Mouse (Mus musculus): ENCODE results near the gene Comp. TPM values are rescaled to one million over a fixed set of nuclear protein-coding genes. Genes with fewer than 3 reads are reported as not detected.

The Comp gene
- total RNA-seq, 2 experiments from 2014 or later = 0.32 to 0.91 TPM

Other genes starting within 250 kb of the Comp start
- 10 to 100 TPM; 25.4 to 30.5 TPM for gene Nr2c2ap, start 242.2 kb upstream of the Comp start, total RNA-seq (2021)
- 10 to 100 TPM; 14.0 to 15.3 TPM for gene Rfxank, start 234.4 kb upstream of the Comp start, total RNA-seq (2021)
- 10 to 100 TPM; 43.9 to 50.8 TPM for gene Borcs8, start 234.1 kb upstream of the Comp start, total RNA-seq (2021)
- gene Mef2b, start 233.8 kb upstream of the Comp start, total RNA-seq (2021) = under 1 TPM; 0.27 to 0.38 TPM
- gene Tmem161a, start 201.2 kb upstream of the Comp start, total RNA-seq (2021) = 10 to 100 TPM; 43.5 to 57.1 TPM
- gene Slc25a42, start 161.3 kb upstream of the Comp start, total RNA-seq (2021) = 10 to 100 TPM; 44.8 to 49.7 TPM
- gene Sugp2, start 139.3 kb upstream of the Comp start, total RNA-seq (2021) = 100 to 1,000 TPM; 118 to 126 TPM
- gene Armc6, start 139.1 kb upstream of the Comp start, total RNA-seq (2021) = 10 to 100 TPM; 47.0 to 50.5 TPM
- 10 to 100 TPM; 77.3 to 86.6 TPM for gene Homer3, start 90.7 kb upstream of the Comp start, total RNA-seq (2021)
- gene Ddx49, start 71.1 kb upstream of the Comp start, total RNA-seq (2021) = 10 to 100 TPM; 39.7 to 40.2 TPM
- gene Cope, start 71.0 kb upstream of the Comp start, total RNA-seq (2021) = 100 to 1,000 TPM; 129 to 133 TPM
- 100 to 1,000 TPM; 116 to 127 TPM for gene Cers1, start 57.8 kb upstream of the Comp start, total RNA-seq (2021)
- gene Gdf1, start 43.7 kb upstream of the Comp start, total RNA-seq (2021) = 10 to 100 TPM; 11.2 to 18.7 TPM
- gene Upf1, start 20.3 kb upstream of the Comp start, total RNA-seq (2021) = 10 to 100 TPM; 70.4 to 72.6 TPM
- gene Crtc1, start 66.0 kb downstream of the Comp start, total RNA-seq (2021) = 100 to 1,000 TPM; 181 to 187 TPM
- gene Klhl26, start 103.4 kb downstream of the Comp start, total RNA-seq (2021) = 10 to 100 TPM; 57.4 to 59.0 TPM
- 100 to 1,000 TPM; 312 to 335 TPM for gene Tmem59l, start 113.8 kb downstream of the Comp start, total RNA-seq (2021)
- 10 to 100 TPM; 42.9 to 45.2 TPM for gene Crlf1, start 119.6 kb downstream of the Comp start, total RNA-seq (2021)
- gene Rex1bd, start 133.2 kb downstream of the Comp start, total RNA-seq (2021) = 100 to 1,000 TPM in 1 of 2 experiments, 10 to 100 TPM in 1; 97.5 to 102 TPM
- 100 to 1,000 TPM; 947 to 957 TPM for gene Uba52, start 137.2 kb downstream of the Comp start, total RNA-seq (2021)
- gene Fkbp8, start 154.2 kb downstream of the Comp start, total RNA-seq (2021) = 100 to 1,000 TPM; 436 to 447 TPM
- 10 to 100 TPM; 38.2 to 38.3 TPM for gene Kxd1, start 154.4 kb downstream of the Comp start, total RNA-seq (2021)
- 10 to 100 TPM; 18.6 to 23.4 TPM for gene Ell, start 165.9 kb downstream of the Comp start, total RNA-seq (2021)
- gene Isyna1, start 220.8 kb downstream of the Comp start, total RNA-seq (2021) = 10 to 100 TPM; 42.9 to 54.3 TPM
- 100 to 1,000 TPM; 276 to 279 TPM for gene Ssbp4, start 235.3 kb downstream of the Comp start, total RNA-seq (2021)
- gene Lrrc25, start 242.6 kb downstream of the Comp start, total RNA-seq (2021) = 1 to 10 TPM in 1 of 2 experiments, under 1 TPM in 1; 0.33 to 1.0 TPM